Mouse (Mus musculus): ENCODE data around the gene Creb5. TPM values are rescaled to one million over a fixed set of nuclear protein-coding genes. Genes with fewer than 3 reads are reported as not detected.

Gene Creb5
- total RNA-seq, 2 experiments from 2014 or later: 0.84 TPM; not detected in 1

GRCm38 (mm10) chr6:53714908-53715321, 427.8 kb downstream of the Creb5 start:
- ATAC-seq (replicated peaks; ENCODE audit: low FRiP score, poor library complexity, severe bottlenecking): no peak

GRCm38 (mm10) chr6:53716013-53716412, 428.9 kb downstream of the Creb5 start:
- no peak for ATAC-seq (replicated peaks; ENCODE audit: low FRiP score, poor library complexity, severe bottlenecking)

- no peak for ATAC-seq (replicated peaks; ENCODE audit: low FRiP score, poor library complexity, severe bottlenecking)
Observed at GRCm38 (mm10) chr6:53720009-53720408, 432.9 kb downstream of the Creb5 start.

GRCm38 (mm10) chr6:53721595-53721994, 434.5 kb downstream of the Creb5 start:
- no peak for ATAC-seq (replicated peaks; ENCODE audit: low FRiP score, poor library complexity, severe bottlenecking)

GRCm38 (mm10) chr6:53722694-53723093, 435.6 kb downstream of the Creb5 start:
- ATAC-seq (replicated peaks; ENCODE audit: low FRiP score, poor library complexity, severe bottlenecking): no peak

- no peak for ATAC-seq (replicated peaks; ENCODE audit: low FRiP score, poor library complexity, severe bottlenecking)
Observed at GRCm38 (mm10) chr6:53730487-53730886, 443.4 kb downstream of the Creb5 start.

- no peak for ATAC-seq (replicated peaks; ENCODE audit: low FRiP score, poor library complexity, severe bottlenecking)
Observed at GRCm38 (mm10) chr6:53730996-53731485, 444.0 kb downstream of the Creb5 start.

GRCm38 (mm10) chr6:53733546-53733945, 446.5 kb downstream of the Creb5 start:
- no peak for ATAC-seq (replicated peaks; ENCODE audit: low FRiP score, poor library complexity, severe bottlenecking)

GRCm38 (mm10) chr6:53733999-53734398, 446.9 kb downstream of the Creb5 start:
- ATAC-seq (replicated peaks; ENCODE audit: low FRiP score, poor library complexity, severe bottlenecking): no peak

- no peak for ATAC-seq (replicated peaks; ENCODE audit: low FRiP score, poor library complexity, severe bottlenecking)
Observed at GRCm38 (mm10) chr6:53735696-53736095, 448.6 kb downstream of the Creb5 start.

GRCm38 (mm10) chr6:53738206-53738605, 451.1 kb downstream of the Creb5 start:
- no peak for ATAC-seq (replicated peaks; ENCODE audit: low FRiP score, poor library complexity, severe bottlenecking)

GRCm38 (mm10) chr6:53741222-53741621, 454.2 kb downstream of the Creb5 start:
- ATAC-seq (replicated peaks; ENCODE audit: low FRiP score, poor library complexity, severe bottlenecking): no peak

Other genes starting within 250 kb of the Creb5 start
- gene Jazf1, start 218.6 kb upstream of the Creb5 start, total RNA-seq (2015; ENCODE audit: low replicate concordance): not detected in 2 replicates
- gene Jazf1, start 218.6 kb upstream of the Creb5 start, total RNA-seq (2017; ENCODE audit: low replicate concordance): 1.2 TPM in 1 of 2 replicates, not detected in the other